In the genomic region with DNA sequence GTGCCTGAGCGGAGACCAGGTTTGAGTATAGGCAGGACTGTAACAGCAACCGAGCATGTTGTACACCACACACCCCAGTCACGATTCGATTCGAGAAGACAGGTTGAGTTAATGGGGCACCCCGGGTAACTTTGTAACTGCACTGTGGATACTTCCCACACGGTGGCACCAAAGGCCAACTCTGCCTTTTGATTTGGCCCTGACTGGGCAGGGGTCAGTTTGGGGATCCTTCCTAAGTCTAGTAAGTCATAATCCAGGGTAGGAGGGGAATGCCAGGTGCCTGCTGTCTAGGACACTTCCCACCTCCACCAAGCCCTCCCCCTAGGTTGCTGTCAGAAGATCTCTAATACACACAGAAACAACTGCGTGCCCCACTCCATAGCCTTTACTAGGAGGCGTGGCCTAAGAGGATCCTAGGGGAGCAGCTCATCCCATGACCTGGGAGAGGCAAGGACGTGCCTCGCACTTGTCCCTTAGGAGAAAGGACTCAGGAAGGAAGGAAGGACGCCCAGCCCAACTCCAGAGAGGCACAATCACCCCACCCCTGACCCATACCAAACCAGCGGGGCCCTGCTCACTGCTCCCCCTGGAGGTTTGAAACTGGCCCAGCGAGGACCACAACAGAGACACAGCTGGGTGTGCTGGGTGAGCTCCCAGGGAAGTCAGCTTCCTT, we compare ENCODE assay signal across 8 mouse cellular contexts. TPM values are rescaled to one million over a fixed set of nuclear protein-coding genes. Genes with fewer than 3 reads are reported as not detected.
A peak's percentile ranks its signal among the peaks of the same experiment; 100 is the strongest.
DNase-seq lines count a peak whose midpoint lies in the region; ATAC-seq and TF ChIP-seq lines count a peak whose summit lies in the region.

No protein-coding gene starts in this region.

- H3K4me1 ChIP-seq in intestine, embryonic 15.5 days (replicated peaks) = peaks cover 14% of the 10 kb centered on the region
- peaks cover 16% of the 10 kb centered on the region for H3K4me1 ChIP-seq in liver, postnatal 0 days (ENCODE audit: insufficient read depth)
- H3K4me1 ChIP-seq in neural tube, embryonic 14.5 days (ENCODE audit: control insufficient read depth, insufficient read depth, low read length) = no peaks in the 10 kb centered on the region

- H3K4me2 ChIP-seq in intestine, embryonic 15.5 days (replicated peaks) = peak overlapping the region; percentile 56
- peak overlapping the region; percentile 77 for H3K4me2 ChIP-seq in liver, postnatal 0 days (ENCODE audit: low read depth, low read length)
- H3K4me2 ChIP-seq in neural tube, embryonic 14.5 days (ENCODE audit: low read depth, low read length) = no peak overlapping the region

- CTCF ChIA-PET in Patski (lab: Charles Lee) = interaction anchor here (0.9 to 2.2 kb wide), 7 partner anchors 9 to 52 kb away, joined by 3 to 8 read pairs (median 3); partner anchors contain the start of gene Ripor1

- no peak overlapping the region for H3K9ac ChIP-seq in intestine, embryonic 15.5 days
- H3K9ac ChIP-seq in liver, postnatal 0 days (replicated peaks) = no peak overlapping the region; the same call in 1 of the 2 replicates
- no peak overlapping the region for H3K9ac ChIP-seq in neural tube, embryonic 14.5 days (replicated peaks; ENCODE audit: low read depth, low read length)

- H3K9me3 ChIP-seq in intestine, embryonic 15.5 days = no peaks in the 10 kb centered on the region
- no peaks in the 10 kb centered on the region for H3K9me3 ChIP-seq in liver, postnatal 0 days (ENCODE audit: low read length)
- no peaks in the 10 kb centered on the region for H3K9me3 ChIP-seq in neural tube, embryonic 14.5 days (ENCODE audit: control insufficient read depth, low read length)

- peak; percentile 33 for ATAC-seq in Patski
- peak; percentile 83 for ATAC-seq in intestine, embryonic 15.5 days
- ATAC-seq in liver, postnatal 0 days = peak; percentile 85
- peak; percentile 28; the same call in 1 of the 2 replicates for ATAC-seq in neural tube, embryonic 14.5 days (ENCODE audit: low read depth)

- POLR2A ChIA-PET in Patski (lab: Charles Lee) = interaction anchor here (0.6 to 1.9 kb wide), 2 partner anchors 10 to 342 kb away, joined by 6 to 8 read pairs; no protein-coding TSS in a partner anchor

- TF ChIP-seq CTCF in Patski (IDR thresholded peaks at IDR 0.05) = peak; percentile 76
- TF ChIP-seq CTCF in liver, postnatal 0 days (IDR thresholded peaks at IDR 0.05; ENCODE audit: low read depth) = peak; percentile 87

- intact Hi-C loops in gastrocnemius, postnatal 36 days (cut with DNase I) = loop anchor here (1.0 kb wide), 1 partner anchor 89 kb away; no protein-coding TSS in a partner anchor

- TF ChIP-seq EP300 in liver, postnatal 0 days (IDR thresholded peaks at IDR 0.05; ENCODE audit: low read depth) = no peak

- DNase-seq in 416B (ENCODE audit: low read depth) = peak; percentile 73
- no peak for DNase-seq in Patski (ENCODE audit: low read depth, low spot score)
- peak; percentile 64 to 70 for DNase-seq in cerebellum, postnatal 14 days
- DNase-seq in gastrocnemius, postnatal 36 days = peak; percentile 72 to 79
- peak; percentile 79 for DNase-seq in liver, postnatal 0 days
- DNase-seq in urinary bladder, postnatal 14 days (ENCODE audit: low spot score) = peak; percentile 70

- H3K36me3 ChIP-seq in intestine, embryonic 15.5 days = no peaks in the 10 kb centered on the region
- no peaks in the 10 kb centered on the region for H3K36me3 ChIP-seq in liver, postnatal 0 days (replicated peaks; ENCODE audit: insufficient read depth, low read length)
- no peaks in the 10 kb centered on the region for H3K36me3 ChIP-seq in neural tube, embryonic 14.5 days (ENCODE audit: control insufficient read depth, insufficient read depth, low read length)

- in situ Hi-C loops in Patski (cut with MboI; ENCODE audit: low pct_unique_long_range_greater_than_20kb) = no loop called here

- 0 out of 2 replicates have a peak overlapping the region, but pooled peaks have one; percentile 27 for H3K27ac ChIP-seq in intestine, embryonic 15.5 days
- H3K27ac ChIP-seq in liver, postnatal 0 days (ENCODE audit: low read depth) = no peak overlapping the region
- H3K27ac ChIP-seq in neural tube, embryonic 14.5 days (ENCODE audit: low read depth, low read length) = no peak overlapping the region

- WGBS in intestine, embryonic 15.5 days = 8% methylated on average over 14 of the region's 14 CpGs
- WGBS in liver, postnatal 0 days (ENCODE audit: insufficient replicate concordance) = 5% methylated on average over 14 of the region's 14 CpGs
- whole genome bisulfite sequencing in neural tube, embryonic 14.5 days = 3% methylated on average over 14 of the region's 14 CpGs

- no peaks in the 10 kb centered on the region for H3K27me3 ChIP-seq in Patski
- H3K27me3 ChIP-seq in intestine, embryonic 15.5 days (replicated peaks) = no peaks in the 10 kb centered on the region
- no peaks in the 10 kb centered on the region for H3K27me3 ChIP-seq in liver, postnatal 0 days (ENCODE audit: insufficient read depth, low read length)
- H3K27me3 ChIP-seq in neural tube, embryonic 14.5 days (ENCODE audit: control insufficient read depth, insufficient read depth, low read length) = no peaks in the 10 kb centered on the region

- peak overlapping the region; percentile 19 for H3K4me3 ChIP-seq in intestine, embryonic 15.5 days (replicated peaks)
- H3K4me3 ChIP-seq in liver, postnatal 0 days (ENCODE audit: low read depth, low read length) = peak overlapping the region; percentile 38
- no peak overlapping the region for H3K4me3 ChIP-seq in neural tube, embryonic 14.5 days (ENCODE audit: low read depth, low read length)

RNA-seq across cellular contexts. Expression of gene Ripor1, which starts 8.6 kb away (rescaled TPM):
- polyA plus RNA-seq in Patski (2021) = 84.2 TPM
- 10 to 100 TPM; 15.1 to 18.2 TPM for total RNA-seq in gastrocnemius, postnatal 36 days (2021)
- 18.4 and 18.5 TPM in 2 replicates for polyA plus RNA-seq in intestine, embryonic 15.5 days (2015; fragmentation: Nextera tagmentation; extraction: Ambion mirVana)
- polyA plus RNA-seq in liver, postnatal 0 days (2015; fragmentation: Nextera tagmentation; extraction: Ambion mirVana) = 6.2 and 6.8 TPM in 2 replicates
- 25.8 and 29.6 TPM in 2 replicates for polyA plus RNA-seq in neural tube, embryonic 14.5 days (2014; fragmentation: Nextera tagmentation; extraction: Ambion mirVana)

RNA-seq across cellular contexts. Expression of gene Atp6v0d1, which starts 30.7 kb away (rescaled TPM):
- 159 TPM for polyA plus RNA-seq in Patski (2021)
- total RNA-seq in gastrocnemius, postnatal 36 days (2021) = 10 to 100 TPM; 37.3 to 40.9 TPM
- polyA plus RNA-seq in intestine, embryonic 15.5 days (2015; fragmentation: Nextera tagmentation; extraction: Ambion mirVana) = 78.2 and 89.4 TPM in 2 replicates
- 48.0 and 50.2 TPM in 2 replicates for polyA plus RNA-seq in liver, postnatal 0 days (2015; fragmentation: Nextera tagmentation; extraction: Ambion mirVana)
- 235 and 254 TPM in 2 replicates for polyA plus RNA-seq in neural tube, embryonic 14.5 days (2014; fragmentation: Nextera tagmentation; extraction: Ambion mirVana)

RNA-seq across cellular contexts. Expression of gene Ctcf, which starts 39.9 kb away (rescaled TPM):
- polyA plus RNA-seq in Patski (2021) = 62.5 TPM
- total RNA-seq in gastrocnemius, postnatal 36 days (2021) = 10 to 100 TPM; 27.0 to 29.9 TPM
- 96.4 and 106 TPM in 2 replicates for polyA plus RNA-seq in intestine, embryonic 15.5 days (2015; fragmentation: Nextera tagmentation; extraction: Ambion mirVana)
- 41.1 and 42.2 TPM in 2 replicates for polyA plus RNA-seq in liver, postnatal 0 days (2015; fragmentation: Nextera tagmentation; extraction: Ambion mirVana)
- 81.3 and 85.6 TPM in 2 replicates for polyA plus RNA-seq in neural tube, embryonic 14.5 days (2014; fragmentation: Nextera tagmentation; extraction: Ambion mirVana)

RNA-seq across cellular contexts. Expression of gene Agrp, which starts 40.7 kb away (rescaled TPM):
- 0.30 TPM for polyA plus RNA-seq in Patski (2021)
- under 1 TPM in 1 of 2 experiments, not detected in 1; 0.56 TPM for total RNA-seq in gastrocnemius, postnatal 36 days (2021)
- 0.57 and 0.88 TPM in 2 replicates for polyA plus RNA-seq in intestine, embryonic 15.5 days (2015; fragmentation: Nextera tagmentation; extraction: Ambion mirVana)
- 0.17 TPM in 1 of 2 replicates, not detected in the other for polyA plus RNA-seq in liver, postnatal 0 days (2015; fragmentation: Nextera tagmentation; extraction: Ambion mirVana)
- 0.71 and 1.3 TPM in 2 replicates for polyA plus RNA-seq in neural tube, embryonic 14.5 days (2014; fragmentation: Nextera tagmentation; extraction: Ambion mirVana)

Comparison
In these comparisons a context has a peak if more than half of its experiments do, and no peak if none do; other contexts are left out.
1. ATAC-seq: peak in every context shown above with its lines; median percentile 85 in liver, postnatal 0 days; 83 in intestine, embryonic 15.5 days; 33 in Patski; 28 in neural tube, embryonic 14.5 days.